8 mouse cellular contexts compared by ENCODE assay signal in the genomic region with DNA sequence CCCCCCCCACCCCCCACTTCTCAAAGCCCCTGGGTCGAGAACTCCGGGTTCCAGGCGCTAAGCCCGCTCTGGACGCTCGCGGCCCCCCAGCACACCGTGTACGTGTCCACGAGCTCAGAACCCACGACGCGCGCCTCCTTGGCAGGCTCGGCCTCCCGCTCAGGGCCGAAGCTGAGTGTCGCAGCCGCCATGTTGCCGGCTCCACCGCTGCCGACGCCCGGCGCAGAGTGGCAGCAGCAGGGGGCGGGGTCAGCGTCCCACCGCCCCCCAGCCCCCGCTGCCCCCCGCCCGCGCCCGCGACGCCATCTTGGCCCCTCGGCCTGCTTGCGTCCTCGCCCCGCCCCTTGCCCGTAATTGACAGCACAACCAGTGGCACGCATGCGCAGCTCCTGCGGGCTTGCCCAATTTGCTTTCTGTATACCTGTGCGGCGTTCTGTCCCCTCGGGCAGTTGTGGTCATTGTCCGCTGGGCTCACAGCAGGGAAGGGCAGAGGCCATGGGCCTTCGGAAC. TPM values are rescaled to one million over a fixed set of nuclear protein-coding genes. Genes with fewer than 3 reads are reported as not detected.
DNase-seq lines count a peak whose midpoint lies in the region; ATAC-seq and TF ChIP-seq lines count a peak whose summit lies in the region.

No protein-coding gene starts in this region.

- H3K9me3 ChIP-seq in hindbrain, embryonic 10.5 days = no peaks in the 10 kb centered on the region
- H3K9me3 ChIP-seq in lung, embryonic 15.5 days = no peaks in the 10 kb centered on the region

- H3K9ac ChIP-seq in lung, embryonic 15.5 days = peak overlapping the region; percentile 94

- H3K4me1 ChIP-seq in hindbrain, embryonic 10.5 days (replicated peaks) = peaks cover 29% of the 10 kb centered on the region
- H3K4me1 ChIP-seq in lung, embryonic 15.5 days = peaks cover 19% of the 10 kb centered on the region
- peaks cover 14% of the 10 kb centered on the region for H3K4me1 ChIP-seq in olfactory bulb, adult 2 months (ENCODE audit: control insufficient read depth, insufficient read depth, low read length)

- peak; percentile 95 for DNase-seq in MN1 (ENCODE audit: low spot score)
- DNase-seq in cerebellum, adult 8-10 months = peak; percentile 96
- peak; percentile 93 for DNase-seq in hindbrain, embryonic 10.5 days (ENCODE audit: low spot score)
- DNase-seq in layer of hippocampus, adult 9-10 months (ENCODE audit: low spot score) = peak; percentile 85
- DNase-seq in thymus, adult 18-20 months = peak; percentile 93 to 94

- H3K4me2 ChIP-seq in lung, embryonic 15.5 days = peak overlapping the region; percentile 81

- peaks cover 39% of the 10 kb centered on the region for H3K36me3 ChIP-seq in hindbrain, embryonic 10.5 days
- peaks cover 31% of the 10 kb centered on the region for H3K36me3 ChIP-seq in lung, embryonic 15.5 days

- no peak for TF ChIP-seq CTCF in olfactory bulb, adult 2 months (IDR thresholded peaks at IDR 0.05; ENCODE audit: insufficient read depth, low read depth, low read length)

- peaks cover 5% of the 10 kb centered on the region; the same call in 1 of the 2 replicates for H3K27me3 ChIP-seq in hindbrain, embryonic 10.5 days (ENCODE audit: insufficient read depth, poor library complexity, severe bottlenecking)
- H3K27me3 ChIP-seq in lung, embryonic 15.5 days = no peaks in the 10 kb centered on the region

- 0% methylated on average over 48 of the region's 48 CpGs for WGBS in hindbrain, embryonic 10.5 days
- 0% methylated on average over 40 of the region's 48 CpGs for WGBS in lung, embryonic 15.5 days
- WGBS in olfactory bulb, adult 2 months = under 1% methylated on average over 46 of the region's 48 CpGs

- peak; percentile 79 for TF ChIP-seq POLR2A in olfactory bulb, adult 2 months (IDR thresholded peaks at IDR 0.05; ENCODE audit: insufficient read depth, low read depth, low read length)

- peak overlapping the region; percentile 98 for H3K27ac ChIP-seq in hindbrain, embryonic 10.5 days
- peak overlapping the region; percentile 91 for H3K27ac ChIP-seq in lung, embryonic 15.5 days
- H3K27ac ChIP-seq in olfactory bulb, adult 2 months (ENCODE audit: insufficient read depth, low read depth, low read length) = peak overlapping the region; percentile 94

- H3K4me3 ChIP-seq in hindbrain, embryonic 10.5 days = peak overlapping the region; percentile 89
- peak overlapping the region; percentile 87 for H3K4me3 ChIP-seq in lung, embryonic 15.5 days
- peak overlapping the region; percentile 98 for H3K4me3 ChIP-seq in olfactory bulb, adult 2 months (ENCODE audit: insufficient read depth, low read depth, low read length)

- peak; percentile 56 for ATAC-seq in frontal cortex, adult (ENCODE audit: low TSS enrichment)
- peak; percentile 77 for ATAC-seq in lung, embryonic 15.5 days (ENCODE audit: borderline replicate concordance, extremely low read depth, low FRiP score, low TSS enrichment)

RNA-seq across cellular contexts. Expression of gene Tnnc1, which starts 1.6 kb away (rescaled TPM):
- polyA plus RNA-seq in hindbrain, embryonic 10.5 days (2016; fragmentation: Nextera tagmentation; extraction: Ambion mirVana) = 1.5 and 4.3 TPM in 2 replicates
- 91.8 and 115 TPM in 2 replicates for polyA plus RNA-seq in lung, embryonic 15.5 days (2015; fragmentation: Nextera tagmentation; extraction: Ambion mirVana)
- not detected in 2 replicates for polyA plus RNA-seq in olfactory bulb, adult 2 months (2012; ENCODE audit: insufficient read depth, insufficient read length, low replicate concordance, missing spikeins)

RNA-seq across cellular contexts. Expression of gene Nisch, which starts 10.2 kb away (rescaled TPM):
- polyA plus RNA-seq in hindbrain, embryonic 10.5 days (2016; fragmentation: Nextera tagmentation; extraction: Ambion mirVana) = 432 and 459 TPM in 2 replicates
- 387 and 413 TPM in 2 replicates for polyA plus RNA-seq in lung, embryonic 15.5 days (2015; fragmentation: Nextera tagmentation; extraction: Ambion mirVana)
- polyA plus RNA-seq in olfactory bulb, adult 2 months (2012; ENCODE audit: insufficient read depth, insufficient read length, low replicate concordance, missing spikeins) = 606 and 1,155 TPM in 2 replicates

RNA-seq across cellular contexts. Expression of gene Sema3g, which starts 11.1 kb away (rescaled TPM):
- 0.78 and 0.91 TPM in 2 replicates for polyA plus RNA-seq in hindbrain, embryonic 10.5 days (2016; fragmentation: Nextera tagmentation; extraction: Ambion mirVana)
- 2.1 and 2.5 TPM in 2 replicates for polyA plus RNA-seq in lung, embryonic 15.5 days (2015; fragmentation: Nextera tagmentation; extraction: Ambion mirVana)
- polyA plus RNA-seq in olfactory bulb, adult 2 months (2012; ENCODE audit: insufficient read depth, insufficient read length, low replicate concordance, missing spikeins) = not detected in 2 replicates

RNA-seq across cellular contexts. Expression of gene Stab1, which starts 38.1 kb away (rescaled TPM):
- 23.0 and 25.7 TPM in 2 replicates for polyA plus RNA-seq in hindbrain, embryonic 10.5 days (2016; fragmentation: Nextera tagmentation; extraction: Ambion mirVana)
- 45.3 and 53.6 TPM in 2 replicates for polyA plus RNA-seq in lung, embryonic 15.5 days (2015; fragmentation: Nextera tagmentation; extraction: Ambion mirVana)
- polyA plus RNA-seq in olfactory bulb, adult 2 months (2012; ENCODE audit: insufficient read depth, insufficient read length, low replicate concordance, missing spikeins) = not detected in 2 replicates

RNA-seq across cellular contexts. Expression of gene Phf7, which starts 44.6 kb away (rescaled TPM):
- 12.7 and 13.1 TPM in 2 replicates for polyA plus RNA-seq in hindbrain, embryonic 10.5 days (2016; fragmentation: Nextera tagmentation; extraction: Ambion mirVana)
- polyA plus RNA-seq in lung, embryonic 15.5 days (2015; fragmentation: Nextera tagmentation; extraction: Ambion mirVana) = 13.2 and 14.8 TPM in 2 replicates
- polyA plus RNA-seq in olfactory bulb, adult 2 months (2012; ENCODE audit: insufficient read depth, insufficient read length, low replicate concordance, missing spikeins) = not detected in 2 replicates

Comparison
In these comparisons a context has a peak if more than half of its experiments do, and no peak if none do; other contexts are left out.
1. Peak in every context shown above with its lines: DNase-seq, ATAC-seq, H3K4me3 ChIP-seq and H3K27ac ChIP-seq.
2. RNA of gene Tnnc1, which starts 1.6 kb away (polyA plus RNA-seq): 91.8 to 115 TPM in lung, embryonic 15.5 days; 1.5 to 4.3 TPM in hindbrain, embryonic 10.5 days and not detected in olfactory bulb, adult 2 months; every median in the first group is over 10 times any median in the second.